Mouse (Mus musculus) lung, postnatal 0 days (tissue): ENCODE measurements at regions not wholly inside any gene's neighbourhood (a gene's known extent, or its start where the extent isn't known, plus 50 kb on each side); places are given as distances from the start of the nearest gene placed in this dataset.

Source experiments
- ATAC-seq: fragments of 200-750 bp; cut with Nextera tagmentation; 2 replicates; pipeline ENCODE4 v1.8.0; 2017; ENCODE audit warnings: moderate library complexity
- DNase-seq: peaks from one replicate; pipeline ENCODE4 v3.0.0-alpha.2; 2016; ENCODE audit warnings: low spot score
- H3K27ac ChIP-seq: fragments of 300-500 bp; sonication (generic); 2 replicates; pipeline ENCODE4 v1.5.1; 2014; ENCODE audit warnings: antibody characterized with exemption, mild to moderate bottlenecking, low read length, mixed read lengths
- H3K27me3 ChIP-seq: fragments of 300-500 bp; sonication (generic); replicated peaks from 2 replicates; pipeline ENCODE4 v1.6.1; 2014; ENCODE audit warnings: low read length, mixed read lengths; ENCODE audit not compliant: insufficient read depth
- H3K36me3 ChIP-seq: fragments of 300-500 bp; sonication (generic); 2 replicates; pipeline ENCODE4 v1.6.1; 2014; ENCODE audit warnings: low read length, mixed read lengths; ENCODE audit not compliant: insufficient read depth
- H3K4me1 ChIP-seq: fragments of 300-500 bp; sonication (generic); 2 replicates; pipeline ENCODE4 v1.6.1; 2014; ENCODE audit warnings: antibody characterized with exemption, low read depth, low read length, mixed read lengths; ENCODE audit not compliant: insufficient read depth
- H3K4me2 ChIP-seq: fragments of 300-500 bp; sonication (generic); replicated peaks from 2 replicates; pipeline ENCODE4 v1.6.1; 2014; ENCODE audit warnings: low read depth, mild to moderate bottlenecking, low read length, moderate library complexity, mixed read lengths
- H3K4me3 ChIP-seq: fragments of 300-500 bp; sonication (generic); 2 replicates; pipeline ENCODE4 v1.5.1; 2014; ENCODE audit warnings: low read depth, low read length
- H3K9ac ChIP-seq: fragments of 300-500 bp; sonication (generic); replicated peaks from 2 replicates; pipeline ENCODE4 v1.6.1; 2014; ENCODE audit warnings: low read depth, mild to moderate bottlenecking
- H3K9me3 ChIP-seq: fragments of 300-500 bp; sonication (generic); 2 replicates; pipeline ENCODE4 v1.6.1; 2016; ENCODE audit warnings: low read length, mixed read lengths
- CTCF ChIP-seq: IDR thresholded peaks from 2 replicates; pipeline ENCODE4 v1.5.1; 2016; ENCODE audit warnings: antibody characterized with exemption, mild to moderate bottlenecking
- EP300 ChIP-seq: IDR thresholded peaks from 2 replicates; pipeline ENCODE4 v1.6.1; 2016; ENCODE audit warnings: antibody characterized with exemption, mild to moderate bottlenecking, control low read depth
- WGBS: fragments of 180-500 bp; shearing (Covaris S2); extraction: QIAGEN DNeasy Blood & Tissue Kit; methylation state at CpG from one replicate; pipeline ENCODE4 v1.1.7; 2014; 5-methylcytosine and 5-hydroxymethylcytosine counted together

DNA sequence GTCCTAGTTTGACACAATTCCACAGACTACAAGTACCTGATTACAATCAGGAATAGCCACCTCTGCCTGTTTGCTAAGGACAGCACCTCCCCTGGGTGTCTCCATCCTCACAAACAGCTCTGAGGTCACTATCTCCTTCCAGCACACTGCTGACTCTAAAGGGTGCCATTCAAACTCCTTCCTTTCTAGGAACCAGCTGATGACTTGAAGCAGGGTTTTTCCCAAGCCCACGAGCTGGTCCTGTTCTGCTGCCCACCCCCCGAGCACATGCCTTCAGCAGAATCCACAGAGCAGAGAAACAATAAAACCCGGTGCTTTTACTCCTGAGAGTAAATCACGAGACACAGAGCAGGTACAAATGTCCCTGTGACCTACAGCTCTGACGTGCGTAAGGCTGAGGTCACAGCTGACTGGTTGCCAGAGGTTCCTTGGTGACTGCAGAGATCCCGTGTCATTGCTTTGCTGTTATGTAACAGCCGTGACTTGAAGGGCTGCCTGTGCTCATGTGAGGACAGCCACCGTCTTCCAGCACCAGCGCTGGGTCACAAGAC, 90.0 kb upstream of the Irs2 start:
- Histone ChIP-seq H3K4me1 (no peaks in the 10 kb centered on the region), H3K9me3 (no peaks in the 10 kb centered on the region), H3K9ac (no peak overlapping the region), H3K4me2 (no peak overlapping the region), H3K4me3 (no peak overlapping the region), H3K27ac (no peak overlapping the region), H3K36me3 (no peaks in the 10 kb centered on the region), H3K27me3 (no peaks in the 10 kb centered on the region)
- peak; percentile 36; the same call in 1 of the 2 replicates for TF ChIP-seq EP300
- TF ChIP-seq CTCF = no peak
- WGBS = 35% methylated on average over 10 of the region's 10 CpGs
- ATAC-seq (peak; percentile 83), DNase-seq (peak; percentile 81)

DNA sequence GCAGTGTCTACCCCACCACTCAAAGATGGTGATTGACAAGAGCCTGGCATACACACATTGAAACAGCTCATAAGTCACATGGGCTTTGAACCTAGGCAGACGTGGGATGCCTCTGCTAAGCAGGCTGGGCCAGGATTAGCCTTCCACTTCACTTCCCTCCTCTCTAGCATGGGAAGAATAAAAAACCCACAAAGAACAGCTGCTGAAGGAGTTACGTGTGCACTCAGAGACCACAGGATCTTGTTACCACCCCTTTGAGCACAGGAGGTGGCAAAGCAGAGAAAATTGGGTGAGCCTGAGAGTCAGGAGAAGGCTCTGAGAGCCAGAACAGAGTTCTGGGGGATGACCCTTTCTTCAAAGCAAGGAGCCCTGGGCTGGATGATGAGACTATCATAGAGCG, 89.6 kb upstream of the Irs2 start:
- WGBS = 76% methylated on average over 3 of the region's 3 CpGs
- Histone ChIP-seq H3K9me3 (no peaks in the 10 kb centered on the region), H3K27ac (no peak overlapping the region), H3K36me3 (no peaks in the 10 kb centered on the region), H3K27me3 (no peaks in the 10 kb centered on the region), H3K4me3 (no peak overlapping the region), H3K4me1 (no peaks in the 10 kb centered on the region), H3K4me2 (no peak overlapping the region), H3K9ac (no peak overlapping the region)
- ATAC-seq (no peak; the same call in 1 of the 2 replicates), DNase-seq (no peak)
- TF ChIP-seq CTCF (no peak), EP300 (no peak)

DNA sequence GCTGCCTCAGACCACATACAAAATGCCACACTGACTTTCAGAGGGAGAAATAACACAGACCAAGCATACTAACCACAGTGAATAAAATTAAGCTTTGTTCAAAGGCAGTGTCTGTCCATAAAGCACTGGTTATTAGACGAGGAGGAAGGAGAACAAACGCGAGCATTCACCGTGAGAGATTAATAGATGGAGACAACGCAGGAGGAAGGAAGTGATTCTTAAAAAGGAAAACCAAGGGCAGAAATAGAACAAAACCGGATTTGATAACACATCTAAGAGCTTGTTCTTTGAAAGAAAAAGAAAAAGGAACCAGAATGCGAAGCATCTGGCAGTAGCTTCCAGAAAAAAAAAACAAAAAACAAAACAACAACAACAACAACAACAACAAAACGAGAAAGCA, 86.3 kb upstream of the Irs2 start:
- Histone ChIP-seq H3K9me3 (no peaks in the 10 kb centered on the region), H3K9ac (no peak overlapping the region), H3K36me3 (no peaks in the 10 kb centered on the region), H3K4me2 (no peak overlapping the region), H3K27me3 (no peaks in the 10 kb centered on the region), H3K4me1 (no peaks in the 10 kb centered on the region), H3K4me3 (no peak overlapping the region), H3K27ac (no peak overlapping the region)
- WGBS = 29% methylated on average over 8 of the region's 8 CpGs
- DNase-seq (no peak), ATAC-seq (no peak)
- TF ChIP-seq EP300 = no peak
- no peak for TF ChIP-seq CTCF

- no peak for TF ChIP-seq CTCF
- TF ChIP-seq EP300 = no peak
- Histone ChIP-seq H3K4me1 (no peaks in the 10 kb centered on the region), H3K9me3 (no peaks in the 10 kb centered on the region), H3K4me3 (no peak overlapping the region), H3K27ac (no peak overlapping the region), H3K36me3 (no peaks in the 10 kb centered on the region), H3K27me3 (no peaks in the 10 kb centered on the region), H3K9ac (no peak overlapping the region), H3K4me2 (no peak overlapping the region)
- 39% methylated on average over 4 of the region's 4 CpGs for WGBS
- no peak for ATAC-seq
- DNase-seq = no peak
These were observed 84.1 kb upstream of the Irs2 start for GRCm38 (mm10) chr8:11092348-11092747.

DNA sequence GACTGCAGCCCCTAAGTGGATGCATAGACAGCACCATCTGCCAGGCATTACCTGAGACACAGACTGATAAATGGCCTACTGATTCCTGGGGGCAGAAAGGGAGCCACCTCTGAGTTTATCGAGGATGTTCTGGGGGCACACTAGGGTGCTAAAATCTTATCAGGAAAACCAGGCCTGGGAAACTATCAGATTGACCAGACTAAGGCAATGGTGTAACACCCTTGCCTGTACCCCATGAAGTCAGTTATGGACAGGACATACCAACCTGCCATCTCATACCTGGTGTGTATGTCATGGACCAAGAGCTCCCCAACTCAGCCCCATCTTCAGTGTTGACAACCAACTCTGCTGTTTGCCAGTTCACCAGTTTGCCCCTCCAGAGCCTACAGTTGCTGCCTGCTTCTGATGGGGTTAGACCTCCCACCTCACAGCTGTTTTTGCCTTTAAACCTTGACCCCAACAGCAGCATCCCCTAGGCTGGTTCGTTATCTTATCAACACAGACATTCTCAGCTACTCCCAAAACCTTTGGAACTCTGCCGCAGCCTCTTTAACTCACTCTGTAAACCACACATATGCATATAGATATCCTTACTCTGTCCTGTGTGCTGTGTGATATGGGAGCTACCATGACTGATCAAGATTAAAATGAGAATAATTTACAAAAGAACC, 83.6 kb upstream of the Irs2 start:
- ATAC-seq (no peak), DNase-seq (no peak)
- Histone ChIP-seq H3K4me1 (no peaks in the 10 kb centered on the region), H3K4me3 (no peak overlapping the region), H3K9ac (no peak overlapping the region), H3K9me3 (no peaks in the 10 kb centered on the region), H3K27me3 (no peaks in the 10 kb centered on the region), H3K4me2 (no peak overlapping the region), H3K27ac (no peak overlapping the region), H3K36me3 (no peaks in the 10 kb centered on the region)
- no peak for TF ChIP-seq CTCF
- no peak for TF ChIP-seq EP300
- WGBS = 49% methylated on average over 3 of the region's 3 CpGs

DNA sequence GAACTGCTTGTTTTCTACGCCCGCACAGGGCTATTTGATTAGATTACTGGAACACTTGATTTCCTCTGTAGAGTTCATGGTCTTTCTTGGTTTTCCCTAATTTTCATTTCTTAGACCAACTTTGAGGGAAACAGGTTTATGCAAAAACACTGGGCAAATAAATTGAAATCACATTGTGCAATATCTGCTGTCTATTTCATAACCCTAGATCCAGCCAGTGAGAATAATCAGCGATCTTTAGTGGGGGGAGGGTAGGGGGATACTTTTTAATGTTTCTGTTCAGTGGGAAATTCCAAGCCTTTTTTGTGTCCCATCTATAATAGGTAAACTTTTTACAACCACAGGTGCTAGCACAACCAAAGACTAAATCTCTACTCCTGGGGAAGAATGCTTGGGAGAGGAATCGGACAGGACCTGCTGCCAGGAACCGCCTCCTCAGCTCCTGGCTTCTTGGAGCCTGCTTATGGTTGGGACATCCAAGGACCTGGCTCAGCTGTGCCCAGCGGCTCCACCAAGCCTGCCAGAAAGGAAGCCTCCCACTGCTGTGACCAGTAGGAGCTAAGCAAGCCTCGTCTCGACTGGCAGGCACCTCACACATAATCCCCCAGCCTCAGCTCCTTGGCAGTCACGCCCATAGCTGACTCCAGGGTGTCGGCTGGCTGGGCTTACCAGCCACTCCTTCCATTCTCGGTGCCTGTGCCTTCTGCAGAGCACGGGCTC, 80.8 kb upstream of the Irs2 start:
- Histone ChIP-seq H3K9me3 (no peaks in the 10 kb centered on the region), H3K27ac (no peak overlapping the region), H3K27me3 (no peaks in the 10 kb centered on the region), H3K4me3 (no peak overlapping the region), H3K4me2 (0 out of 2 replicates have a peak overlapping the region, but pooled peaks have one; percentile 5), H3K36me3 (no peaks in the 10 kb centered on the region), H3K4me1 (0 out of 2 replicates have a peak, but pooled peaks cover 6% of the 10 kb centered on the region), H3K9ac (no peak overlapping the region)
- ATAC-seq = peak; percentile 60
- 39% methylated on average over 12 of the region's 12 CpGs for WGBS
- peak; percentile 65 for DNase-seq
- TF ChIP-seq EP300 (0 out of 2 replicates have a peak, but pooled peaks have one; percentile 8), CTCF (no peak)
